Mouse (Mus musculus): ENCODE measurements around the gene Tap1. TPM values are rescaled to one million over a fixed set of nuclear protein-coding genes. Genes with fewer than 3 reads are reported as not detected.
A peak's percentile ranks its signal among the peaks of the same experiment; 100 is the strongest.
"Not testable (repeated sequence)": the region's sequence is repeated elsewhere in the genome, so short reads cannot be mapped to it uniquely, and the experiment has no call there.

Tap1 gene
- total RNA-seq, 2 experiments from 2014 or later, result 1.7 to 2.6 TPM

DNA sequence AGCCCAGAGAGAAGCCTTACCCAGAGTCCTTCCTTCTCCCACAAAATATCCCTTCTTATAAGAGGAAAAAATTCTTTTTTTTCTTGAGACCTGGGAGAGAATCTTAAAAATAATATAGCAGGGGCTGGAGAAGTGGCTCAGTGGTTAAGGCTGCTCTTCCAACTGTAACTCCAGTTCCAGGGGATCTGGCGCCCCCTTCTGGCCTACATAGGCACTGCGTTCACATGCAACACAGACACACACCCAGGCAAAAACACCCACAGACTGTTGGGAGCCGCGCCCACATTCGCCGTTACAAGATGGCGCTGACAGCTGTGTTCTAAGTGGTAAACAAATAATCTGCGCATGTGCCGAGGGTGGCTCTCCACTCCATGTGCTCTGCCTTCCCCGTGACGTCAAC lies 31.7 kb downstream of the Tap1 start:
- DNase-seq, result peak; percentile 52
- intact Hi-C loops (cut with DNase I; ENCODE audit: low total_unique reads), result not testable (repeated sequence)

DNA sequence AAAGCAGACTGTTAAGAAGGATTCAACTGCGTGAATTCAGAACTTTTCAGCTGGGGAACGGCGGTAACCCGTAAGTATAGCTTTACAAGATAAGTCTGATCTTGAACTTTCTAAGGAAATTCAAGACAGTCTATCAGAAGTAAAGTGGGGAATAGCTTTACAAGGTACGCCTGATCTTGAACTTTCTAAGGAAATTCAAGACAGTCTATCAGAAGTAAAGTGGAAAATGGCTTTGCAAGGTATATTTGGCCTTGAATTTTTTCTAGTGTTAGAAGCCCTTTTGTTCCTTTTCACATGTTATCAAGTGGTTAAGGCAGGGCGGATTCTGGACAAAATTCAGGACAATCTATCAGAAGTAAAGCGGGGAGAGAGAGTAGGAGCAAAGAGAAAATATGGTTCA lies 32.4 kb downstream of the Tap1 start:
- intact Hi-C loops (cut with DNase I; ENCODE audit: low total_unique reads); DNase-seq: not testable (repeated sequence)

DNA sequence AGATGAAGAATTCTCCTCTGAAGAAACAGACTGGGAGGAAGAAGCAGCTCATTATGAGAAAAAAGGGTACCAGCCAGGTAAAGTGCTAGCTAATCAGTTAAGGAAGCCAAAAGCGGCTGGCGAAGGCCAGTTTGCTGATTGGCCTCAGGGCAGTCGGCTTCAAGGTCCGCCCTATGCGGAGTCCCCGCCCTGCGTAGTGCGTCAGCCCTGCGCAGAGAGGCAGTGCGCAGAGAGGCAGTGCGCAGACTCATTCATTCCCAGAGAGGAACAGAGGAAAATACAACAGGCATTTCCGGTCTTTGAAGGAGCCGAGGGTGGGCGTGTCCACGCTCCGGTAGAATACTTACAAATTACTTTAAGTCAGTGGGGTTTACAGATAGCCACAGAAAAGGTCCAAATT lies 33.0 kb downstream of the Tap1 start:
- DNase-seq; intact Hi-C loops (cut with DNase I; ENCODE audit: low total_unique reads): not testable (repeated sequence)

DNA sequence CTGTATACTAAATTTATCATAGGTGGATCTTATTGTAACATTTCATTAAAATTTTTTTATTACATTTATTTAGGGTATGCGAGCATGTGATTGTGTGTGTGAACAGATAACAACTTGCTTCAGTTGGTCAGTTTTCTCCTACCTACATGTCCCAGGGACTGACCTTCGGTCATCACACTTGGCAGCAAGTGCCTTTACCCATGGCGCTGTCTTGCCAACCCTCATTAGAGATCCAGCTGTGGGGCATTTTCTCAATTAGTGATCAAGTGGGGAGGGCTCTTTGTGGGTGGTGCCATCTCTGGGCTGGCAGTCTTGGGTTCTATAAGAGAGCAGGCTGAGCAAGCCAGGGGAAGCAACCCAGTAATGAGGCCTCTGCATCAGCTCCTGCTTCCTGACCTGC lies 37.5 kb downstream of the Tap1 start:
- intact Hi-C loops (cut with DNase I; ENCODE audit: low total_unique reads), result no loop called here
- no peak for DNase-seq

- no peak for DNase-seq
- intact Hi-C loops (cut with DNase I; ENCODE audit: low total_unique reads), result no loop called here
Measured at GRCm38 (mm10) chr17:34225426-34225825, 38.1 kb downstream of the Tap1 start.

- intact Hi-C loops (cut with DNase I; ENCODE audit: low total_unique reads); DNase-seq: not testable (repeated sequence)
Measured at GRCm38 (mm10) chr17:34225911-34226310, 38.6 kb downstream of the Tap1 start.

DNA sequence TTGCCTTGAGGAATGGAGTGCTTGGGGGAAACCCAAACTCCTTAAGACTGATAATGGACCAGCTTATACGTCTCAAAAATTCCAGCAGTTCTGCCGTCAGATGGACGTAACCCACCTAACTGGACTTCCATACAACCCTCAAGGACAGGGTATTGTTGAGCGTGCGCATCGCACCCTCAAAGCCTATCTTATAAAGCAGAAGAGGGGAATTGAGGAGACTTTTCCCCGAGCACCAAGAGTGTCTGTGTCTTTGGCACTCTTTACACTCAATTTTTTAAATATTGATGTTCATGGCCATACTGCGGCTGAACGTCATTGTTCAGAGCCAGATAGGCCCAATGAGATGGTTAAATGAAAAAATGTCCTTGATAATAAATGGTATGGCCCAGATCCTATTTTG lies 43.6 kb downstream of the Tap1 start:
- DNase-seq; intact Hi-C loops (cut with DNase I; ENCODE audit: low total_unique reads): not testable (repeated sequence)

DNA sequence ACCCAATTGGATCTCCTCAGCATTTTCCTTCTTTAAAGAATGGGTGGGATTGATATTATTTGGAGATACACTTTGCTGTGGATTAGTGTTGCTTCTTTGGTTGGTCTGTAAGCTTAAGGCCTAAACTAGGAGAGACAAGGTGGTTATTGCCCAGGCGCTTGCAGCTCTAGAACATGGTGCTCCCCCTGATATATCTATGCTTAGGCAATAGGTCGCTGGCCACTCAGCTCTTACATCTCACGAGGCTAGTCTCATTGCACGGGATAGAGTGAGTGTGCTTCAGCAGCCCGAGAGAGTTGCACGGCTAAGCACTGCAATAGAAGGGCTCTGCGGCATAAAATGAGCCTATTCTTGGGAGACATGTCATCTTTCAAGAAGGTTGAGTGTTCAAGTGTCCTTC lies 44.7 kb downstream of the Tap1 start:
- DNase-seq; intact Hi-C loops (cut with DNase I; ENCODE audit: low total_unique reads): not testable (repeated sequence)

DNA sequence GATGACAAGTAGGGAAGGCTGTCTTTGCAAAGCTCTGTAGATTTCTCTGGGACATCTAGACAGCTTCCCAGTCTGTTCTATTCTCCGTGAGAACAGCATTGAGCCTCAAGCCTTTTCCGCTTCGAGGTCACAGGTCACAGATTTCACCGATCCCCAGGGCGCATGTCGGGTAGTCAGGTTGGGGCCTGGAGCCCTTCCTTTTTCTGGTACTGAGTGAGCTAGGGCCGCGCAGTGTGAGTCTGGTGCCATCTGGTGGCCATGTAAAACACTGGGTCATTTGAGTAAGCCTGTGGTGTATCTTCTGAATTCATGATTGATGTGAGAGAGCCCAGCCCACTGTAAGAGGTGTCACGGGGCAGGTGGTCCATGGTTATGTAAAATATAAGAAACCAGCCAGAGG lies 47.6 kb downstream of the Tap1 start:
- intact Hi-C loops (cut with DNase I; ENCODE audit: low total_unique reads), result loop anchor here (5.0 kb wide), 1 partner anchor 63 kb away; no protein-coding TSS in a partner anchor
- peak; percentile 72 for DNase-seq

- DNase-seq, result no peak
- intact Hi-C loops (cut with DNase I; ENCODE audit: low total_unique reads), result loop anchor here (5.0 kb wide), 1 partner anchor 64 kb away; no protein-coding TSS in a partner anchor
Measured at GRCm38 (mm10) chr17:34236691-34237090, 49.3 kb downstream of the Tap1 start.

- no peak for DNase-seq
- intact Hi-C loops (cut with DNase I; ENCODE audit: low total_unique reads), result loop anchor here (5.0 kb wide), 1 partner anchor 65 kb away; no protein-coding TSS in a partner anchor
Measured at GRCm38 (mm10) chr17:34237741-34238140, 50.4 kb downstream of the Tap1 start.

DNA sequence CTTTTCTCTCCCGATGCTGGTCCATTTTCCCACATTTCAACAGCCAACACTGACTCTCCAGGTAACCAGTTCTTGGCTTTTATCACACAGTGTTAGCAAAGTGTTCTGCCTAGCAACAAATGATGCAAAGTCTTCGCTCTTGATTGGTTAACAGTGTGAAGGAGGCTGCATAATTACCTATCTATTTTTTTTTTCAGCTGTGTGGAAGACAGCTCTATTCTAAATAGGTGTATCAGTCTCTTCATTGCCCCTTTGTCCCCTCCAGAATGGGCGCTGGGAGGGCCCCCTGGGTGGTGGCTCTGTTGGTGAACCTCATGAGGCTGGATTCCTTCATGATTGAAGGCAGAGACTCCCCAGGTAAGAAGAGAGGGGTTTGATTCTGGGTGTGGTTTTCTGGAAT lies 51.4 kb downstream of the Tap1 start, which contains the start of gene H2-Ob:
Gene H2-Ob (plus strand): TSS at position 198 of the 400 bp plus-strand sequence.
- intact Hi-C loops (cut with DNase I; ENCODE audit: low total_unique reads), result loop anchor here (5.0 kb wide), 1 partner anchor 66 kb away; no protein-coding TSS in a partner anchor
- DNase-seq, result no peak

- intact Hi-C loops (cut with DNase I; ENCODE audit: low total_unique reads), result loop anchor here (5.0 to 10.0 kb wide), 2 partner anchors 67 to 165 kb away; no protein-coding TSS in a partner anchor
Measured at GRCm38 (mm10) chr17:34239601-34240041, 52.3 kb downstream of the Tap1 start.

DNA sequence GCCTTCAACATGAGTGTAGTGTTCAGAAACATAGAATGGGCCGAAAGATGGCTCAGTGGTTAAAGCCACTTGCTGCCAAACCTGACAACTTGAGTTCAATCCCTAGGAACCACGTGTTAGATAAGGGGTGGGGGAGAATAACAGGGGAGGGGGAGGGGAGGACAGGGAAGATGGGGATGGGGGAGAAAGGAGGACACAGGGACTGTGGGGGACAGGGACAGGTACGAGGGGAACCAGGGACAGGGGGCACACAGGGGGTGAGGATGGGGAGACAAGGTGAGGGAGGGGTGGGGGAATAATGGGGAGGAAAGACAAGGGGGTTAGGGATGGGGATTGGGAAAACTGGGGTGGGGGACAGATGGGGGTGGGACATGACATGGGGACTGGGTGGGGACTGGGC lies 53.0 kb downstream of the Tap1 start:
- intact Hi-C loops (cut with DNase I; ENCODE audit: low total_unique reads), result loop anchor here (10.0 kb wide), 1 partner anchor 166 kb away; no protein-coding TSS in a partner anchor

More at GRCm38 (mm10) chr17:34239601-34240041, 52.3 kb downstream of the Tap1 start:
- no peak for DNase-seq

GRCm38 (mm10) chr17:34240916-34241315 lies 53.6 kb downstream of the Tap1 start:
- intact Hi-C loops (cut with DNase I; ENCODE audit: low total_unique reads), result loop anchor here (10.0 kb wide), 1 partner anchor 166 kb away; no protein-coding TSS in a partner anchor
- DNase-seq, result no peak

More for the DNA sequence above, 53.0 kb downstream of the Tap1 start:
- no peak for DNase-seq

GRCm38 (mm10) chr17:34244656-34245055 lies 57.3 kb downstream of the Tap1 start:
- DNase-seq, result no peak
- intact Hi-C loops (cut with DNase I; ENCODE audit: low total_unique reads), result loop anchor here (10.0 kb wide), 1 partner anchor 170 kb away; no protein-coding TSS in a partner anchor

Other genes with a start within 250 kb of the Tap1 start
- 10 to 100 TPM; 53.6 to 54.9 TPM for gene Pfdn6, start 247.2 kb upstream of the Tap1 start, total RNA-seq (2021)
- gene Wdr46, start 246.9 kb upstream of the Tap1 start, total RNA-seq (2021), result 10 to 100 TPM; 11.1 to 12.3 TPM
- 1 to 10 TPM; 2.3 to 2.7 TPM for gene B3galt4, start 236.1 kb upstream of the Tap1 start, total RNA-seq (2021)
- 10 to 100 TPM; 30.5 to 33.1 TPM for gene Vps52, start 231.7 kb upstream of the Tap1 start, total RNA-seq (2021)
- gene Rps18, start 231.6 kb upstream of the Tap1 start, total RNA-seq (2021), result 100 to 1,000 TPM; 464 to 543 TPM
- gene H2-K1, start 187.2 kb upstream of the Tap1 start, total RNA-seq (2021), result 10 to 100 TPM; 26.5 to 40.1 TPM
- 10 to 100 TPM; 11.3 to 13.1 TPM for gene Ring1, start 162.9 kb upstream of the Tap1 start, total RNA-seq (2021)
- gene H2-Ke6, start 159.5 kb upstream of the Tap1 start, total RNA-seq (2021), result 10 to 100 TPM; 50.1 to 51.3 TPM
- 10 to 100 TPM; 44.9 to 60.1 TPM for gene Slc39a7, start 155.9 kb upstream of the Tap1 start, total RNA-seq (2021)
- 10 to 100 TPM; 35.2 to 35.8 TPM for gene Rxrb, start 155.7 kb upstream of the Tap1 start, total RNA-seq (2021)
- gene Col11a2, start 148.1 kb upstream of the Tap1 start, total RNA-seq (2021), result 10 to 100 TPM; 51.1 to 56.0 TPM
- not detected for gene H2-Oa, start 95.2 kb upstream of the Tap1 start, total RNA-seq (2021)
- gene H2-DMa, start 68.0 kb upstream of the Tap1 start, total RNA-seq (2021), result 1 to 10 TPM; 2.3 to 3.6 TPM
- 10 to 100 TPM; 75.2 to 75.5 TPM for gene Brd2, start 64.9 kb upstream of the Tap1 start, total RNA-seq (2021)
- under 1 TPM; 0.45 to 0.47 TPM for gene H2-DMb2, start 44.2 kb upstream of the Tap1 start, total RNA-seq (2021)
- 1 to 10 TPM; 1.0 to 1.4 TPM for gene H2-DMb1, start 34.5 kb upstream of the Tap1 start, total RNA-seq (2021)
- 1 to 10 TPM; 1.8 to 2.0 TPM for gene Psmb9, start 211 bp downstream of the Tap1 start, total RNA-seq (2021)
- gene Psmb8, start 10.2 kb downstream of the Tap1 start, total RNA-seq (2021), result 1 to 10 TPM; 2.9 to 3.4 TPM
- 1 to 10 TPM; 4.7 to 5.3 TPM for gene Tap2, start 16.0 kb downstream of the Tap1 start, total RNA-seq (2021)
- under 1 TPM in 1 of 2 experiments, not detected in 1; 0.13 TPM for gene H2-Ob, start 51.4 kb downstream of the Tap1 start, total RNA-seq (2021)
- 1 to 10 TPM; 2.8 to 3.1 TPM for gene H2-Ab1, start 70.1 kb downstream of the Tap1 start, total RNA-seq (2021)
- gene H2-Aa, start 100.3 kb downstream of the Tap1 start, total RNA-seq (2021), result 1 to 10 TPM; 2.8 to 3.9 TPM
- gene H2-Eb1, start 118.3 kb downstream of the Tap1 start, total RNA-seq (2021), result 1 to 10 TPM; 2.8 to 3.7 TPM
- not detected for gene H2-Eb2, start 138.1 kb downstream of the Tap1 start, total RNA-seq (2021)
- gene Btnl2, start 167.3 kb downstream of the Tap1 start, total RNA-seq (2021), result under 1 TPM; 0.39 to 0.42 TPM
- gene Btnl1, start 189.6 kb downstream of the Tap1 start, total RNA-seq (2021), result not detected
- gene BC051142, start 211.3 kb downstream of the Tap1 start, total RNA-seq (2021), result under 1 TPM in 1 of 2 experiments, not detected in 1; 0.21 TPM

All from gastrocnemius, postnatal 14 days (tissue).